14 mouse cellular contexts compared by ENCODE assay signal in genomic region chr16:39709387-39710039, GRCm38 (mm10).
"Had no signal": no experiment of that assay in that cellular context is flagged by ENCODE, and none has a peak within 500 bp of the region (broad histone marks: within the 10 kb centered on the region; RNA-seq: fewer than 3 reads in every experiment).

No protein-coding gene starts in this region.

- ATAC-seq: hindbrain, embryonic 16.5 days; inflammation-experienced regulatory T-cells, adult 6 months; intestine, postnatal 0 days; midbrain, embryonic 15.5 days had no signal

- H3K36me3 ChIP-seq: limb, embryonic 12.5 days; midbrain, embryonic 15.5 days had no signal

- H3K27ac ChIP-seq: layer of hippocampus, adult 2 months; limb, embryonic 12.5 days; liver, embryonic 14.5 days; midbrain, embryonic 15.5 days had no signal

- H3K4me1 ChIP-seq: limb, embryonic 12.5 days; midbrain, embryonic 15.5 days had no signal

- H3K9ac ChIP-seq: limb, embryonic 12.5 days; liver, embryonic 14.5 days; midbrain, embryonic 15.5 days had no signal

- H3K27me3 ChIP-seq: limb, embryonic 12.5 days; midbrain, embryonic 15.5 days had no signal

- DNase-seq: liver; lung, adult 18-20 months; right cerebral cortex, postnatal 4 days; spleen, adult 18-20 months; thymus, adult 18-20 months; thymus, postnatal 14 days had no signal

- H3K4me2 ChIP-seq: limb, embryonic 12.5 days; midbrain, embryonic 11.5 days; midbrain, embryonic 15.5 days had no signal

- H3K4me3 ChIP-seq: layer of hippocampus, adult 2 months; limb, embryonic 12.5 days; midbrain, embryonic 15.5 days had no signal

- H3K9me3 ChIP-seq: limb, embryonic 12.5 days; midbrain, embryonic 15.5 days had no signal
